Mouse (Mus musculus): ENCODE data around the gene Pde4b. TPM values are rescaled to one million over a fixed set of nuclear protein-coding genes. Genes with fewer than 3 reads are reported as not detected.

The Pde4b gene
- polyA plus RNA-seq, 1 experiment from 2014 or later = 25.7 TPM

GRCm38 (mm10) chr4:102177258-102177657 is 89.9 kb downstream of the Pde4b start:
- DNase-seq (peak; percentile 41), ATAC-seq (ENCODE audit: insufficient read depth) (no peak; the same call in 1 of the 2 replicates)
- Histone ChIP-seq H3K4me1 (ENCODE audit: insufficient read depth) (no peaks in the 10 kb centered on the region), H3K9ac (no peak overlapping the region), H3K4me3 (ENCODE audit: low read depth, low read length) (no peak overlapping the region), H3K27ac (ENCODE audit: low read depth) (no peak overlapping the region), H3K27me3 (ENCODE audit: insufficient read depth, low read length) (no peaks in the 10 kb centered on the region), H3K9me3 (ENCODE audit: low read depth, low read length) (no peaks in the 10 kb centered on the region), H3K36me3 (ENCODE audit: insufficient read depth) (no peaks in the 10 kb centered on the region), H3K4me2 (no peak overlapping the region)
- TF ChIP-seq CTCF (IDR thresholded peaks at IDR 0.05; ENCODE audit: low read depth) = no peak
- 38% methylated on average over 5 of the region's 5 CpGs for WGBS

- H3K4me2 ChIP-seq = no peak overlapping the region
- WGBS = 76% methylated on average over 5 of the region's 5 CpGs
- no peak overlapping the region for H3K4me3 ChIP-seq (ENCODE audit: low read depth, low read length)
- no peak for TF ChIP-seq CTCF (IDR thresholded peaks at IDR 0.05; ENCODE audit: low read depth)
- H3K4me1 ChIP-seq (ENCODE audit: insufficient read depth) = no peaks in the 10 kb centered on the region
- no peaks in the 10 kb centered on the region for H3K36me3 ChIP-seq (ENCODE audit: insufficient read depth)
- no peak for DNase-seq
- ATAC-seq (ENCODE audit: insufficient read depth) = no peak
- no peak overlapping the region for H3K9ac ChIP-seq
- no peak overlapping the region for H3K27ac ChIP-seq (ENCODE audit: low read depth)
- no peaks in the 10 kb centered on the region for H3K9me3 ChIP-seq (ENCODE audit: low read depth, low read length)
- no peaks in the 10 kb centered on the region for H3K27me3 ChIP-seq (ENCODE audit: insufficient read depth, low read length)
These were observed 99.5 kb downstream of the Pde4b start for GRCm38 (mm10) chr4:102186888-102187287.

- H3K4me2 ChIP-seq = no peak overlapping the region
- H3K9me3 ChIP-seq (ENCODE audit: low read depth, low read length) = no peaks in the 10 kb centered on the region
- H3K36me3 ChIP-seq (ENCODE audit: insufficient read depth) = no peaks in the 10 kb centered on the region
- H3K27ac ChIP-seq (ENCODE audit: low read depth) = no peak overlapping the region
- H3K27me3 ChIP-seq (ENCODE audit: insufficient read depth, low read length) = no peaks in the 10 kb centered on the region
- H3K4me1 ChIP-seq (ENCODE audit: insufficient read depth) = no peaks in the 10 kb centered on the region
- H3K4me3 ChIP-seq (ENCODE audit: low read depth, low read length) = no peak overlapping the region
- 79% methylated on average over 5 of the region's 5 CpGs for WGBS
- no peak for DNase-seq
- no peak for TF ChIP-seq CTCF (IDR thresholded peaks at IDR 0.05; ENCODE audit: low read depth)
- H3K9ac ChIP-seq = no peak overlapping the region
- ATAC-seq (ENCODE audit: insufficient read depth) = no peak
These were observed 110.4 kb downstream of the Pde4b start for GRCm38 (mm10) chr4:102197707-102198106.

GRCm38 (mm10) chr4:102209773-102210172 is 122.4 kb downstream of the Pde4b start:
- no peak overlapping the region for H3K4me3 ChIP-seq (ENCODE audit: low read depth, low read length)
- H3K4me2 ChIP-seq = no peak overlapping the region
- WGBS = 76% methylated on average over 2 of the region's 2 CpGs
- DNase-seq (no peak), ATAC-seq (ENCODE audit: insufficient read depth) (no peak)
- H3K4me1 ChIP-seq (ENCODE audit: insufficient read depth) = no peaks in the 10 kb centered on the region
- H3K36me3 ChIP-seq (ENCODE audit: insufficient read depth) = no peaks in the 10 kb centered on the region
- no peaks in the 10 kb centered on the region for H3K9me3 ChIP-seq (ENCODE audit: low read depth, low read length)
- no peak overlapping the region for H3K9ac ChIP-seq
- TF ChIP-seq CTCF (IDR thresholded peaks at IDR 0.05; ENCODE audit: low read depth) = no peak
- no peaks in the 10 kb centered on the region for H3K27me3 ChIP-seq (ENCODE audit: insufficient read depth, low read length)
- no peak overlapping the region for H3K27ac ChIP-seq (ENCODE audit: low read depth)

GRCm38 (mm10) chr4:102226700-102227099 is 139.4 kb downstream of the Pde4b start:
- Histone ChIP-seq H3K27me3 (ENCODE audit: insufficient read depth, low read length) (no peaks in the 10 kb centered on the region), H3K4me3 (ENCODE audit: low read depth, low read length) (no peak overlapping the region), H3K4me1 (ENCODE audit: insufficient read depth) (no peaks in the 10 kb centered on the region), H3K27ac (ENCODE audit: low read depth) (no peak overlapping the region), H3K9ac (no peak overlapping the region), H3K9me3 (ENCODE audit: low read depth, low read length) (no peaks in the 10 kb centered on the region), H3K36me3 (ENCODE audit: insufficient read depth) (no peaks in the 10 kb centered on the region), H3K4me2 (no peak overlapping the region)
- TF ChIP-seq CTCF (IDR thresholded peaks at IDR 0.05; ENCODE audit: low read depth) = peak; percentile 80
- DNase-seq = peak; percentile 80
- ATAC-seq (ENCODE audit: insufficient read depth) = no peak

GRCm38 (mm10) chr4:102228953-102229586 is 141.7 kb downstream of the Pde4b start:
- Histone ChIP-seq H3K4me1 (ENCODE audit: insufficient read depth) (no peaks in the 10 kb centered on the region), H3K27ac (ENCODE audit: low read depth) (no peak overlapping the region), H3K9ac (no peak overlapping the region), H3K27me3 (ENCODE audit: insufficient read depth, low read length) (no peaks in the 10 kb centered on the region), H3K36me3 (ENCODE audit: insufficient read depth) (no peaks in the 10 kb centered on the region), H3K9me3 (ENCODE audit: low read depth, low read length) (no peaks in the 10 kb centered on the region), H3K4me3 (ENCODE audit: low read depth, low read length) (no peak overlapping the region), H3K4me2 (no peak overlapping the region)
- DNase-seq (peak; percentile 85), ATAC-seq (ENCODE audit: insufficient read depth) (peak; percentile 47; the same call in 1 of the 2 replicates)
- 38% methylated on average over 7 of the region's 7 CpGs for WGBS
- TF ChIP-seq CTCF (IDR thresholded peaks at IDR 0.05; ENCODE audit: low read depth) = peak; percentile 55

- DNase-seq = no peak
- WGBS = 52% methylated on average over 1 of the region's 1 CpGs
- no peak for ATAC-seq (ENCODE audit: insufficient read depth)
These were observed 143.6 kb downstream of the Pde4b start for GRCm38 (mm10) chr4:102230898-102231297.

More at GRCm38 (mm10) chr4:102230898-102231297, 143.6 kb downstream of the Pde4b start:
- Histone ChIP-seq H3K4me2 (no peak overlapping the region), H3K4me3 (ENCODE audit: low read depth, low read length) (no peak overlapping the region), H3K4me1 (ENCODE audit: insufficient read depth) (no peaks in the 10 kb centered on the region), H3K36me3 (ENCODE audit: insufficient read depth) (no peaks in the 10 kb centered on the region), H3K27me3 (ENCODE audit: insufficient read depth, low read length) (no peaks in the 10 kb centered on the region), H3K9me3 (ENCODE audit: low read depth, low read length) (no peaks in the 10 kb centered on the region), H3K27ac (ENCODE audit: low read depth) (no peak overlapping the region), H3K9ac (no peak overlapping the region)
- TF ChIP-seq CTCF (IDR thresholded peaks at IDR 0.05; ENCODE audit: low read depth) = no peak

Data from lung, embryonic 14.5 days (tissue).